Mouse (Mus musculus) bone marrow, adult 2 months (tissue): ENCODE measurements around the gene Ptpn12.

ENCODE experiments used
- CTCF ChIP-seq: fragments of 200-500 bp; IDR thresholded peaks from 2 replicates; pipeline ENCODE4 v1.5.1; 2011; ENCODE audit warnings: low read length, control low read depth; ENCODE audit not compliant: control insufficient read depth, insufficient read depth
- POLR2A ChIP-seq: fragments of 200-500 bp; IDR thresholded peaks from 2 replicates; pipeline ENCODE4 v1.6.1; 2011; ENCODE audit warnings: low read depth, mild to moderate bottlenecking, control low read depth, low read length, borderline replicate concordance; ENCODE audit not compliant: control insufficient read depth

DNA sequence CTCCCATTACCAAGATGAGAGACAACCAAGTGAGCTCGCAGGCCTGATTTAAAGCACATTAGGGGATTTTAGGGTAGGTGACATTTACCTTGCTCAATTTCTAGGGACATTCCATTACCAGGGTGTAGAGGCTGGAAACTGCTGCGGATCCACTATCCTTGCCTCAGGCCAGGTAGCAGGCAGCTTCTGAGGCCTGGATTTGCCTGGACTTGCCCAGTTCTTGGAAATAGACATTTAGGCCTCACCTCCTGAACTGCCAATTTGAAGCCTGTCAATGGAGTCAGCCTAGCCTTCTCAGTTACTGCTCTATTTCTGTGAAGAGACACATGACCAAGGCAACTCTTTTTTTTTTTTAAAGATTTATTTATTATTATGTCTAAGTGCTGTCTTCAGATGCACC is 94.8 kb downstream of the Ptpn12 start:
- TF ChIP-seq POLR2A = no peak
- TF ChIP-seq CTCF = no peak
